Mouse (Mus musculus) CH12.LX (cell line): Measurements from ENCODE around the gene Akap8l. TPM values are rescaled to one million over a fixed set of nuclear protein-coding genes. Genes with fewer than 3 reads are reported as not detected.
A peak's percentile ranks its signal among the peaks of the same experiment; 100 is the strongest.

Experiments
- DNase-seq: peaks from one replicate; pipeline ENCODE4 v3.0.0-alpha.2; 2013; ENCODE audit errors: extremely low read depth
- H3K27ac ChIP-seq: 2 replicates; pipeline ENCODE4 v1.5.1; 2012; ENCODE audit warnings: low read depth, mild to moderate bottlenecking, control low read depth, moderate library complexity; ENCODE audit not compliant: insufficient read depth
- H3K27me3 ChIP-seq: replicated peaks from 2 replicates; pipeline ENCODE3; 2012; ENCODE audit warnings: inconsistent platforms
- H3K36me3 ChIP-seq, 2 experiments: replicated peaks in 1 of 2; 2 replicates each; pipeline versions ENCODE3 to v1.6.1; 2012; ENCODE audit warnings: inconsistent platforms in 1 of 2, low read length in 1 of 2, mild to moderate bottlenecking in 1 of 2, mixed read lengths in 1 of 2, moderate library complexity in 1 of 2; ENCODE audit not compliant: control insufficient read depth in 1 of 2, insufficient read depth in 1 of 2
- H3K4me1 ChIP-seq, 2 experiments: 2 replicates each; pipeline ENCODE4 v1.6.1; 2012; ENCODE audit warnings: inconsistent platforms in 1 of 2, moderate library complexity in 1 of 2; ENCODE audit not compliant: insufficient read depth in 2 of 2, control insufficient read depth in 1 of 2
- H3K4me2 ChIP-seq: 2 replicates; pipeline ENCODE4 v1.6.1; 2012; ENCODE audit warnings: low read depth, mild to moderate bottlenecking, control low read depth; ENCODE audit not compliant: poor library complexity, insufficient read depth, severe bottlenecking
- H3K4me3 ChIP-seq, 3 experiments: fragments of 150-350 bp in 1 of 3; sonication (generic) in 1 of 3; replicated peaks in 1 of 3; 2 replicates each; pipeline versions ENCODE3 to v1.5.1; 2011 to 2012; ENCODE audit warnings: low read depth in 2 of 3, low read length in 2 of 3, mild to moderate bottlenecking in 2 of 3, moderate library complexity in 2 of 3, control low read depth in 1 of 3, improper control_type of control experiment in 1 of 3, inconsistent platforms in 1 of 3, mixed read lengths in 1 of 3; ENCODE audit not compliant: poor library complexity in 1 of 3
- H3K79me2 ChIP-seq: replicated peaks from 2 replicates; pipeline ENCODE4 v1.6.1; 2012; ENCODE audit warnings: mild to moderate bottlenecking, moderate library complexity; ENCODE audit not compliant: control insufficient read depth, poor library complexity, insufficient read depth, severe bottlenecking; ENCODE audit errors: extremely low read depth
- H3K9ac ChIP-seq: 2 replicates; pipeline ENCODE4 v1.6.1; 2012; ENCODE audit warnings: low read depth, mild to moderate bottlenecking, control low read depth, moderate library complexity; ENCODE audit not compliant: insufficient read depth
- H3K9me3 ChIP-seq: replicated peaks from 2 replicates; pipeline ENCODE3; 2012; ENCODE audit warnings: low read length, inconsistent platforms, mixed read lengths
- BHLHE40 ChIP-seq: IDR thresholded peaks from 2 replicates; pipeline ENCODE4 v1.6.1; 2011; ENCODE audit warnings: mild to moderate bottlenecking, low read depth, low read length, improper control_type of control experiment
- CHD2 ChIP-seq: IDR thresholded peaks from 2 replicates; pipeline ENCODE4 v1.6.1; 2011; ENCODE audit warnings: low read length, improper control_type of control experiment
- CTCF ChIP-seq, 2 experiments: IDR thresholded peaks in 1 of 2; conservative IDR thresholded peaks in 1 of 2; 2 replicates each; pipeline ENCODE4 v1.5.1; 2011 to 2012; ENCODE audit warnings: low read depth in 2 of 2, low read length in 2 of 2, improper control_type of control experiment in 1 of 2, inconsistent platforms in 1 of 2, mild to moderate bottlenecking in 1 of 2, moderate library complexity in 1 of 2
- E2F4 ChIP-seq: IDR thresholded peaks from 2 replicates; pipeline ENCODE4 v1.6.1; 2011; ENCODE audit warnings: low read depth, low read length, improper control_type of control experiment; ENCODE audit not compliant: insufficient replicate concordance
- ETS1 ChIP-seq: conservative IDR thresholded peaks from 2 replicates; pipeline ENCODE4 v1.6.1; 2012; ENCODE audit warnings: low read depth, mild to moderate bottlenecking, inconsistent platforms, low read length, improper control_type of control experiment, moderate library complexity
- JUN ChIP-seq: IDR thresholded peaks from 2 replicates; pipeline ENCODE4 v1.6.1; 2011; ENCODE audit warnings: low read depth, mild to moderate bottlenecking, low read length, improper control_type of control experiment, moderate library complexity; ENCODE audit not compliant: insufficient read depth
- MAX ChIP-seq: IDR thresholded peaks from 2 replicates; pipeline ENCODE4 v1.6.1; 2011; ENCODE audit warnings: low read length, improper control_type of control experiment
- MEF2A ChIP-seq: IDR thresholded peaks from 2 replicates; pipeline ENCODE4 v1.6.1; 2014; ENCODE audit warnings: low read depth, mild to moderate bottlenecking, inconsistent platforms, low read length, improper control_type of control experiment, borderline replicate concordance
- NELFE ChIP-seq: IDR thresholded peaks from 2 replicates; pipeline ENCODE4 v1.6.1; 2011; ENCODE audit warnings: low read depth, low read length, improper control_type of control experiment
- PAX5 ChIP-seq: IDR thresholded peaks from 2 replicates; pipeline ENCODE4 v1.6.1; 2012; ENCODE audit warnings: low read length, inconsistent platforms, mixed read lengths
- POLR2A ChIP-seq: IDR thresholded peaks from 2 replicates; pipeline ENCODE4 v1.6.1; 2011; ENCODE audit warnings: low read depth, mild to moderate bottlenecking, improper control_type of control experiment, low read length
- POLR2AphosphoS2 ChIP-seq: IDR thresholded peaks from 2 replicates; pipeline ENCODE4 v1.6.1; 2011; ENCODE audit warnings: low read depth, low read length, improper control_type of control experiment
- RAD21 ChIP-seq: IDR thresholded peaks from 2 replicates; pipeline ENCODE4 v1.6.1; 2011; ENCODE audit warnings: low read depth, mild to moderate bottlenecking, low read length, improper control_type of control experiment, moderate library complexity
- RCOR1 ChIP-seq: conservative IDR thresholded peaks from 2 replicates; pipeline ENCODE4 v1.6.1; 2012; ENCODE audit warnings: low read depth, mild to moderate bottlenecking, inconsistent platforms, low read length, improper control_type of control experiment
- SIN3A ChIP-seq: IDR thresholded peaks from 2 replicates; pipeline ENCODE4 v1.6.1; 2012; ENCODE audit warnings: low read length, improper control_type of control experiment, inconsistent platforms
- UBTF ChIP-seq: IDR thresholded peaks from 2 replicates; pipeline ENCODE4 v1.6.1; 2012; ENCODE audit warnings: low read depth, mild to moderate bottlenecking, inconsistent platforms, low read length, improper control_type of control experiment, moderate library complexity
- ZC3H11A ChIP-seq: IDR thresholded peaks from 2 replicates; pipeline ENCODE4 v1.6.1; 2012; ENCODE audit warnings: low read depth, mild to moderate bottlenecking, inconsistent platforms, low read length, improper control_type of control experiment
- dilution Hi-C: fragments of 300-500 bp; cut with MboI; formaldehyde crosslinking; loops from 2 replicates; pipeline ENCODE4 v1.14.3; 2020; ENCODE audit warnings: low sequenced_read_pairs; ENCODE audit not compliant: extremely low pct_unique_long_range_greater_than_20kb, extremely low pct_ligation_motif_present
- in situ Hi-C: fragments of 300-500 bp; cut with MboI; formaldehyde crosslinking; loops from 3 replicates; pipeline ENCODE4 v1.14.3; 2019; ENCODE audit warnings: low sequenced_read_pairs, low pct_ligation_motif_present, low pct_unique_long_range_greater_than_20kb, mixed read lengths
- polyA plus RNA-seq: library from polyadenylated mRNA; unstranded; fragments of >175 nt; gene quantifications from 2 replicates; pipeline ENCODE4 v1.2.1, GENCODE M21; 2012; ENCODE audit warnings: low read depth; ENCODE audit not compliant: insufficient read length
- total RNA-seq, 2 experiments: library from RNA; depleted of rRNA; stranded (reverse); fragments of 300-350 nt in 1 of 2; fragments of >200 nt in 1 of 2; gene quantifications; 2 replicates each; pipeline ENCODE4 v1.2.3; 2012 to 2014

The Akap8l gene
- total and polyA plus RNA-seq, 3 experiments: 29.6 to 43.4 (median 41.4) TPM

GRCm38 (mm10) chr17:32364331-32364730 lies 13.9 kb upstream of the Akap8l start (continued):
- TF ChIP-seq E2F4: peak; percentile 14; the same call in 1 of the 2 replicates
- TF ChIP-seq POLR2AphosphoS2: no peak
- no peak for TF ChIP-seq RAD21
- peak; percentile 53; the same call in 1 of the 2 replicates for TF ChIP-seq POLR2A
- peak; percentile 58; the same call in 1 of the 2 replicates for TF ChIP-seq BHLHE40
- TF ChIP-seq CHD2: no peak

GRCm38 (mm10) chr17:32363821-32364301 lies 13.5 kb upstream of the Akap8l start:
- in situ Hi-C loops (no loop called here), dilution Hi-C loops (no loop called here)
- Histone ChIP-seq H3K79me2 (peaks cover 22% of the 10 kb centered on the region), H3K36me3 (peaks cover 29 to 43% of the 10 kb centered on the region in 2 experiments), H3K4me2 (peak overlapping the region; percentile 92), H3K27me3 (no peaks in the 10 kb centered on the region), H3K27ac (no peak overlapping the region), H3K9ac (peak overlapping the region; percentile 93), H3K4me1 (peaks cover 9 to 24% of the 10 kb centered on the region in 2 experiments), H3K9me3 (no peaks in the 10 kb centered on the region), H3K4me3 (peak overlapping the region; percentile 70 to 87 (median 86))
- TF ChIP-seq SIN3A: peak; percentile 27; the same call in 1 of the 2 replicates
- TF ChIP-seq PAX5: no peak
- peak; percentile 25 for DNase-seq

DNA sequence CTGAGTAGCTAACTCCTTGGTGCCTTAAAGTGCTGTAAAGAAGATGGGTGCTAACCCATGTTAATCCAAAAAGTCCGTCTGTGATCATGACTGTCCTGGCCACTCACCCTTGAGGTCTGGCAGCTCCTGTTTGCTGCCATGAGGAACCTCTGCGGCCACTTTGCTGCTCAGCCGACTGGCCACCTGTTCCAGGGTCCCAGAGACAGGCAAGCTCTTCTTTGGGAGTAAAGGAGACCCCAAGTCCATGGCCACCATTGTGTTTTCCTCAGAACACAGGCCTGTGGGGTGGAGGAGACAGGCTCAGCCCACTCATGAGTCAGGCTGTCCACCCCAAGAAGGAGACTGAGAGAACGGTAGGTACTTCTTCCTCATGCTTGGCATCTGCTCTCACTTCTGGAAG lies 12.3 kb upstream of the Akap8l start:
- H3K36me3 ChIP-seq: peaks cover 41 to 55% of the 10 kb centered on the region in 2 experiments
- H3K27ac ChIP-seq: no peak overlapping the region
- dilution Hi-C loops: no loop called here
- H3K27me3 ChIP-seq: no peaks in the 10 kb centered on the region
- no peaks in the 10 kb centered on the region for H3K9me3 ChIP-seq
- peak overlapping the region; percentile 92 for H3K4me2 ChIP-seq
- no peak for TF ChIP-seq ZC3H11A
- TF ChIP-seq POLR2A: no peak
- TF ChIP-seq POLR2AphosphoS2: no peak
- TF ChIP-seq ETS1: no peak
- TF ChIP-seq NELFE: no peak
- H3K9ac ChIP-seq: no peak overlapping the region
- H3K4me1 ChIP-seq: peaks cover 9 to 24% of the 10 kb centered on the region in 2 experiments
- H3K4me3 ChIP-seq: peak overlapping the region in 1 of 3 experiments; percentile 70
- in situ Hi-C loops: no loop called here
- peaks cover 22% of the 10 kb centered on the region for H3K79me2 ChIP-seq
- DNase-seq: no peak

GRCm38 (mm10) chr17:32359928-32360327 lies 9.5 kb upstream of the Akap8l start:
- TF ChIP-seq POLR2AphosphoS2 (no peak), RCOR1 (no peak), CHD2 (no peak), CTCF (conservative IDR thresholded peaks at IDR 0.05 in 1 of 2, IDR thresholded peaks at IDR 0.05 in 1 of 2; ENCODE audit: low read depth in 2 of 2, low read length in 2 of 2) (no peak), MAX (no peak), MEF2A (no peak), PAX5 (no peak), UBTF (no peak), JUN (no peak), BHLHE40 (no peak)
- Histone ChIP-seq H3K27ac (no peak overlapping the region), H3K9ac (no peak overlapping the region), H3K36me3 (peaks cover 65 to 80% of the 10 kb centered on the region in 2 experiments), H3K9me3 (no peaks in the 10 kb centered on the region), H3K4me1 (peaks cover 9 to 20% of the 10 kb centered on the region in 2 experiments), H3K27me3 (no peaks in the 10 kb centered on the region), H3K4me2 (no peak overlapping the region), H3K4me3 (no peak overlapping the region), H3K79me2 (peaks cover 22% of the 10 kb centered on the region)
- DNase-seq: no peak
- in situ Hi-C loops: no loop called here
- dilution Hi-C loops: no loop called here
